Mouse (Mus musculus) limb, embryonic 14.5 days (tissue): Measurements from ENCODE around the gene Mbnl2. TPM values are rescaled to one million over a fixed set of nuclear protein-coding genes. Genes with fewer than 3 reads are reported as not detected.

Experiments used
- ATAC-seq: fragments of 200-750 bp; cut with Nextera tagmentation; 2 replicates; pipeline ENCODE4 v1.8.0; 2017; ENCODE audit warnings: low read depth, moderate number of reproducible peaks, moderate TSS enrichment; ENCODE audit not compliant: low FRiP score
- DNase-seq: peaks from one replicate; pipeline ENCODE4 v3.0.0-alpha.2; 2015; ENCODE audit warnings: low spot score
- H3K27ac ChIP-seq: fragments of 300-500 bp; sonication (generic); replicated peaks from 2 replicates; pipeline ENCODE4 v1.5.1; 2014; ENCODE audit warnings: low read depth, mild to moderate bottlenecking, low read length, moderate library complexity, mixed read lengths
- H3K27me3 ChIP-seq: fragments of 300-500 bp; sonication (generic); 2 replicates; pipeline ENCODE4 v1.6.1; 2014; ENCODE audit warnings: low read length, mixed read lengths; ENCODE audit not compliant: control insufficient read depth, insufficient read depth
- H3K36me3 ChIP-seq: fragments of 300-500 bp; sonication (generic); 2 replicates; pipeline ENCODE4 v1.6.1; 2014; ENCODE audit warnings: mild to moderate bottlenecking, low read length, moderate library complexity, mixed read lengths; ENCODE audit not compliant: control insufficient read depth, insufficient read depth
- H3K4me1 ChIP-seq: fragments of 300-500 bp; sonication (generic); 2 replicates; pipeline ENCODE4 v1.6.1; 2014; ENCODE audit warnings: antibody characterized with exemption, low read length, mixed read lengths; ENCODE audit not compliant: control insufficient read depth, insufficient read depth
- H3K4me2 ChIP-seq: fragments of 300-500 bp; sonication (generic); replicated peaks from 2 replicates; pipeline ENCODE4 v1.6.1; 2014; ENCODE audit warnings: low read depth, mild to moderate bottlenecking, low read length, moderate library complexity; ENCODE audit not compliant: severe bottlenecking
- H3K4me3 ChIP-seq: fragments of 300-500 bp; sonication (generic); replicated peaks from 2 replicates; pipeline ENCODE4 v1.5.1; 2014; ENCODE audit warnings: low read length
- H3K9ac ChIP-seq: fragments of 300-500 bp; sonication (generic); 2 replicates; pipeline ENCODE4 v1.6.1; 2014; ENCODE audit warnings: mild to moderate bottlenecking, low read depth, low read length, moderate library complexity; ENCODE audit not compliant: severe bottlenecking
- H3K9me3 ChIP-seq: fragments of 300-500 bp; sonication (generic); 2 replicates; pipeline ENCODE4 v1.6.1; 2016; ENCODE audit warnings: low read length; ENCODE audit not compliant: control insufficient read depth
- POLR2A ChIP-seq: fragments of 200-500 bp; IDR thresholded peaks from 2 replicates; pipeline ENCODE4 v1.8.0; 2012; ENCODE audit warnings: inconsistent platforms, mild to moderate bottlenecking, moderate library complexity, borderline replicate concordance; ENCODE audit not compliant: insufficient read depth, insufficient read length; ENCODE audit errors: extremely low read depth
- WGBS: fragments of 180-500 bp; shearing (Covaris S2); extraction: QIAGEN DNeasy Blood & Tissue Kit; methylation state at CpG from one replicate; pipeline ENCODE4 v1.1.7; 2014; 5-methylcytosine and 5-hydroxymethylcytosine counted together
- polyA plus RNA-seq, 2 experiments: library from polyadenylated mRNA; depleted of rRNA in 1 of 2; stranded (reverse) in 1 of 2; unstranded in 1 of 2; fragments of >200 nt; fragmentation: Nextera tagmentation in 1 of 2; extraction: Ambion mirVana in 1 of 2; gene quantifications; 2 replicates each; pipeline versions ENCODE4 v1.2.1 to v1.2.3; 2012 to 2014

Gene Mbnl2
- polyA plus RNA-seq, 2 experiments: 109 to 161 TPM

GRCm38 (mm10) chr14:120381378-120382134 lies 106.1 kb downstream of the Mbnl2 start:
- Histone ChIP-seq H3K4me3 (no peak overlapping the region), H3K4me1 (peaks cover 37% of the 10 kb centered on the region), H3K27me3 (no peaks in the 10 kb centered on the region), H3K36me3 (peaks cover 33% of the 10 kb centered on the region), H3K9ac (no peak overlapping the region), H3K9me3 (no peaks in the 10 kb centered on the region), H3K27ac (no peak overlapping the region), H3K4me2 (no peak overlapping the region)
- DNase-seq (no peak), ATAC-seq (no peak)
- no peak for TF ChIP-seq POLR2A
- WGBS: 88% methylated on average over 26 of the region's 26 CpGs

DNA sequence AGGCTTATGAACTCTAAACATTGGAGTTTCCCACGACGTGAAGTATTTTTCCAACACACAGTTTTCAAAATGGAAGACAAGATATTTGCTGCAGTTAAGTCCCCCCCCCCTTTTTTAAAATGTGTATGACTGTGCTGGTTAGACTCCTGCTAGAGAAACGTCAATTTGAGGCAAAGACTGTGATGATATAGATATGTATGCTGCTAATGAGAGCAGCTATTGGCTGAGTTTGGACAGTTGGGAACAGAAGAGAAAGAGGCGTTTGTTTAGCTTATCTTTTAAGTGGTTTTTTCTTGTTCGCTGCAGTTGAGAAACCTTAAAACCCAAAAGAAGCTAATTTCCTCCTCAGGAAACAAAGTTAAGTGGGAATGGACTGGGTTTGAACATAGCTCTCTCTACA lies 106.7 kb downstream of the Mbnl2 start:
- no peak for DNase-seq
- H3K27ac ChIP-seq: 0 out of 2 replicates have a peak overlapping the region, but pooled peaks have one; percentile 67
- no peak overlapping the region for H3K9ac ChIP-seq
- no peak for TF ChIP-seq POLR2A
- 82% methylated on average over 5 of the region's 5 CpGs for WGBS
- H3K4me3 ChIP-seq: no peak overlapping the region
- H3K4me1 ChIP-seq: peaks cover 35% of the 10 kb centered on the region
- peaks cover 33% of the 10 kb centered on the region for H3K36me3 ChIP-seq
- H3K4me2 ChIP-seq: no peak overlapping the region
- no peaks in the 10 kb centered on the region for H3K27me3 ChIP-seq
- no peak for ATAC-seq
- no peaks in the 10 kb centered on the region for H3K9me3 ChIP-seq

DNA sequence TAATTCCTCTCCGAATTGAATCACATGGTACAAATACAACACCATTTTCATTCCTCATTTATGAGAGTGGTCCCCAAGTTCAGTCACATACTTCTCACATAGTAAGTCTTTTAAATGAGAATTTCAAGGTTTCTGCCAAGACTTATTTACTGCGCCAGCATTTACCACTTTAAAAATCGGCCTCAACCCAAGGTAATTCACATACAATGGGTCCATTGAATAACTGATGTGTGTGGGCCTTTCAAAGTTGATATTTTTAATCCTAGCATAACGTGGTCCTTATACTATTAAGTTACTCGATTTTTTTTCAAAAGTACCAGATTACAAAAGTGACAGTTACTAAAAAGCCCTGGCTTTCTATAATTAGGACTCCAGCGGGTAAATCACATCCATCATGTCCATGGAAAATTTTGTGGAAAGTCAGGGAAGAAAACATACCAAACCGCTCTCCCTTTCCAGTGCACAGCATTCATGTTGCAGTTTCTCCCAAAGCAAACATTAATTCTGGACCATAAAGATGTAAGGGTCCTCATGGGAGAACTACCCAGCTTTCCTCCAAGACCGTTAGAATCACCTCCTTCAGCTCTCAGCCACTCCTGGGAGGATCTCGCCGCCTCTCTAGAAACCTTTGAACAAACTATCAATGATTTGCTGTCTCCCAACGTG lies 107.8 kb downstream of the Mbnl2 start:
- peak overlapping the region; percentile 83 for H3K27ac ChIP-seq
- no peaks in the 10 kb centered on the region for H3K9me3 ChIP-seq
- H3K9ac ChIP-seq: no peak overlapping the region
- H3K4me1 ChIP-seq: peaks cover 23% of the 10 kb centered on the region
- peaks cover 37% of the 10 kb centered on the region for H3K36me3 ChIP-seq
- H3K4me3 ChIP-seq: no peak overlapping the region
- no peak overlapping the region for H3K4me2 ChIP-seq
- TF ChIP-seq POLR2A: no peak
- ATAC-seq: peak; percentile 82
- DNase-seq: peak; percentile 79
- 50% methylated on average over 11 of the region's 11 CpGs for WGBS
- H3K27me3 ChIP-seq: no peaks in the 10 kb centered on the region

DNA sequence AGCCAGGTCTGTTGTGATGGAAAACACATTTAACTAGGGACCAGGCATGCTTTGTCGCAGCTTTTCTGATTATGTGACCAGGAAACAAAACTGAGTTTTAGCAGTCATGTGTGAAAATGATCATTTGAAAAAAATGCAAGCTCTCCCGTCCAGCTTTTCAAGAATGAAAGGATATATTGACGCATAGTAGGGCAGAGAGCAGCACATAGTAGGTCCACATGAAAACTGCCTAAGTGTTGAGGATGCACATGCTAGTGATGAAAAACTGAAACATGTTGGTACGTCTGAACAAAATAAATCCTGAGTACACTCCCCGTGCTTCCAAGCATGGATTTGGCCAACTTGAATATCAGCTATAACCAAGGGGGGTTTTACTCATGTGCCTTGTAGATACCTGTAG lies 109.1 kb downstream of the Mbnl2 start:
- TF ChIP-seq POLR2A: no peak
- H3K4me1 ChIP-seq: peaks cover 26% of the 10 kb centered on the region
- DNase-seq (no peak), ATAC-seq (no peak)
- H3K9ac ChIP-seq: no peak overlapping the region
- no peaks in the 10 kb centered on the region for H3K27me3 ChIP-seq
- 92% methylated on average over 5 of the region's 5 CpGs for WGBS
- H3K4me3 ChIP-seq: no peak overlapping the region
- peaks cover 40% of the 10 kb centered on the region for H3K36me3 ChIP-seq
- no peak overlapping the region for H3K4me2 ChIP-seq
- H3K27ac ChIP-seq: no peak overlapping the region
- H3K9me3 ChIP-seq: no peaks in the 10 kb centered on the region

- peaks cover 21% of the 10 kb centered on the region for H3K4me1 ChIP-seq
- WGBS: 86% methylated on average over 4 of the region's 4 CpGs
- no peak overlapping the region for H3K4me3 ChIP-seq
Observed at GRCm38 (mm10) chr14:120387293-120387692, 111.8 kb downstream of the Mbnl2 start.

More at GRCm38 (mm10) chr14:120387293-120387692, 111.8 kb downstream of the Mbnl2 start:
- no peak for TF ChIP-seq POLR2A
- Histone ChIP-seq H3K9ac (no peak overlapping the region), H3K36me3 (peaks cover 48% of the 10 kb centered on the region), H3K27me3 (no peaks in the 10 kb centered on the region), H3K4me2 (no peak overlapping the region), H3K9me3 (0 out of 2 replicates have a peak, but pooled peaks cover 3% of the 10 kb centered on the region), H3K27ac (no peak overlapping the region)
- ATAC-seq (no peak), DNase-seq (no peak)
